Mouse (Mus musculus): Measurements from ENCODE around the gene P2rx1.

P2rx1 gene

GRCm38 (mm10) chr11:73059630-73060029 is 60.7 kb downstream of the P2rx1 start:
- TF ChIP-seq GATA4 (IDR thresholded peaks at IDR 0.05; ENCODE audit: insufficient replicate concordance, low read length): no peak

- no peak for TF ChIP-seq GATA4 (IDR thresholded peaks at IDR 0.05; ENCODE audit: insufficient replicate concordance, low read length)
Observed at GRCm38 (mm10) chr11:73061413-73061812, 62.5 kb downstream of the P2rx1 start.

Data from liver, adult (tissue).